Mouse (Mus musculus) B cell, adult 67 days (primary cell): ENCODE results near the gene Prb1. TPM values are rescaled to one million over a fixed set of nuclear protein-coding genes. Genes with fewer than 3 reads are reported as not detected.

Source experiments
- total RNA-seq, 2 experiments: library from RNA; stranded (reverse); gene quantifications; 4 replicates each; pipeline ENCODE4 v1.2.4; 2023

Gene Prb1
- not detected for total RNA-seq

DNA sequence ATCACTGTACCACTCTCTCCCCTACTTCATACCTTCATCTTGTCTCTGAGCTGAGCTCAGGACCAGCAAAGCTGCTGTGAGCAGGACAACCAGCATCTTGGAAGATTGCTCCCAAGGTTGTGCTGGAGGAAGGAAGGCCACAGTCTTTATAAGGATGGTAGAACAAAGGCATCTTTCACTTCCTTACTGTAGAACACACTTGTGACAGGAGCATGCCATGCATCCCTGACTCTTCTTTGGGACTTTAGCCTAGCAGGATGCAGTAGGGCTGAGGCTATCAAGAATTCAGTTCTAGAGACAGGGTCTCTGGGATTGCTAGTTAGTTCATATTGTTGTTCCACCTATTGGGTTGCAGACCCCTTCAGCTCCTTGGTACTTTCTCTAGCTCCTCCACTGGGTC, at the start of gene Prb1:
Gene Prb1 (minus strand): TSS at position 101 of the 400 bp plus-strand sequence.

Other genes starting within 250 kb of the Prb1 start
- gene Prpmp5, start 104.2 kb upstream of the Prb1 start, total RNA-seq: not detected
- not detected for gene Gm8882, start 153.6 kb upstream of the Prb1 start, total RNA-seq